Mouse (Mus musculus) lung, embryonic 16.5 days (tissue): ENCODE data around the gene Nup160. TPM values are rescaled to one million over a fixed set of nuclear protein-coding genes. Genes with fewer than 3 reads are reported as not detected.
A peak's percentile ranks its signal among the peaks of the same experiment; 100 is the strongest.

ENCODE experiments used
- ATAC-seq: fragments of 200-750 bp; cut with Nextera tagmentation; 2 replicates; pipeline ENCODE4 v1.8.0; 2017; ENCODE audit warnings: low read depth, mild to moderate bottlenecking, moderate library complexity
- H3K27ac ChIP-seq: fragments of 300-500 bp; sonication (generic); 2 replicates; pipeline ENCODE4 v1.5.1; 2014; ENCODE audit warnings: mild to moderate bottlenecking, control low read depth, low read length
- H3K27me3 ChIP-seq: fragments of 300-500 bp; sonication (generic); 2 replicates; pipeline ENCODE4 v1.6.1; 2014; ENCODE audit warnings: low read depth, low read length, mixed read lengths; ENCODE audit not compliant: control insufficient read depth, insufficient read depth
- H3K36me3 ChIP-seq: fragments of 300-500 bp; sonication (generic); 2 replicates; pipeline ENCODE4 v1.6.1; 2014; ENCODE audit warnings: low read length; ENCODE audit not compliant: control insufficient read depth, insufficient read depth
- H3K4me1 ChIP-seq: fragments of 300-500 bp; sonication (generic); replicated peaks from 2 replicates; pipeline ENCODE4 v1.6.1; 2014; ENCODE audit warnings: low read length, mixed read lengths; ENCODE audit not compliant: control insufficient read depth, insufficient read depth
- H3K4me2 ChIP-seq: fragments of 300-500 bp; sonication (generic); 2 replicates; pipeline ENCODE4 v1.6.1; 2014; ENCODE audit warnings: low read depth, low read length, control low read depth
- H3K4me3 ChIP-seq: fragments of 300-500 bp; sonication (generic); 2 replicates; pipeline ENCODE4 v1.5.1; 2014; ENCODE audit warnings: mild to moderate bottlenecking, low read length, control low read depth
- H3K9ac ChIP-seq: fragments of 300-500 bp; sonication (generic); 2 replicates; pipeline ENCODE4 v1.6.1; 2014; ENCODE audit warnings: low read length, control low read depth
- H3K9me3 ChIP-seq: fragments of 300-500 bp; sonication (generic); 2 replicates; pipeline ENCODE4 v1.6.1; 2016; ENCODE audit warnings: low read length; ENCODE audit not compliant: control insufficient read depth
- WGBS: fragments of 180-500 bp; shearing (Covaris S2); extraction: QIAGEN DNeasy Blood & Tissue Kit; methylation state at CpG from one replicate; pipeline ENCODE4 v1.1.7; 2014; 5-methylcytosine and 5-hydroxymethylcytosine counted together
- polyA plus RNA-seq: library from polyadenylated mRNA; unstranded; fragments of >200 nt; fragmentation: Nextera tagmentation; extraction: Ambion mirVana; gene quantifications from 2 replicates; pipeline ENCODE4 v1.2.1, GENCODE M21; 2015

Gene Nup160
- polyA plus RNA-seq, 1 experiment from 2014 or later: 43.7 TPM

DNA sequence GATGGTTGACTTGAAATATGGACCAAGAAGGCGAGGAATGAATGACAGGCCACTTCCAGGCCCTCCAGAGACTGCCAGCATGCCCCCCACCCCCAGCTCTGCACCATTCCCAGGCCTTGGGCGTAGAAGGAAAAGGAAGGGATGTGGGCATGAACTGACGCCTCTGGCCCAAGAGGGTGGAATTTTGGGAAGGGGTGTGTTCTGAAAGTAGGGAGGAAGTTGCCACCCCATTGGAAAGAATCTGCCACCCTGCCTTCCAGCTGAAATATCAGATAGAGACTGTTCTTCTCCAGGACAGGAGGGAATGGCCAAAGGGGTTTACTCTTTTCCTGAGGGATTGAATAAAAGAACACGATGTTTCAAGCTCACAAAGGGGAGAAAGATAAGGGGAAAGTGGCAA is 18.4 kb upstream of the Nup160 start:
- Histone ChIP-seq H3K27ac (no peak overlapping the region), H3K36me3 (no peaks in the 10 kb centered on the region), H3K4me3 (no peak overlapping the region), H3K9ac (no peak overlapping the region), H3K9me3 (no peaks in the 10 kb centered on the region), H3K27me3 (no peaks in the 10 kb centered on the region), H3K4me2 (no peak overlapping the region), H3K4me1 (0 out of 2 replicates have a peak, but pooled peaks cover 2% of the 10 kb centered on the region)
- no peak for ATAC-seq
- 68% methylated on average over 4 of the region's 4 CpGs for WGBS

DNA sequence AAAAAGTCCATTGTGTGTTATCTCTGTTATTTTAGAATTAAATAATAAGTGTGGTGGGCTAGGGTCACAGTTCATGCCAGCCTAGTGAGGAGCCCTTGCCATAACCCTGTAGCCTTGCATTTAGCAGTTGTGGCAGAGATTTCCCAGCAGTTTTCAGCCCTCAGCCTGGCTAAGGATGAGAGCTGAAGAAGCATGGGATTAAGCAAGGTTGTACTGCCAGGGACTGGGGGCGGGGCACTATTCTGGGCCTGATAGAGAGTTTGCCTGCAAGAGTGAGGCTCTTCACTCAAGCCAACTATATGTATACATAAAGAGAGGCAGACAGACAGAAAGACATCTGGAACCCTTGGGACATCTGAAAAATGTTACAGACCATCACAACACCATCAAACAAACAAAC is 18.0 kb upstream of the Nup160 start:
- ATAC-seq: no peak
- no peak overlapping the region for H3K9ac ChIP-seq
- H3K4me3 ChIP-seq: no peak overlapping the region
- WGBS: 81% methylated on average over 1 of the region's 1 CpGs
- H3K27me3 ChIP-seq: no peaks in the 10 kb centered on the region
- no peaks in the 10 kb centered on the region for H3K9me3 ChIP-seq
- H3K4me2 ChIP-seq: no peak overlapping the region
- no peaks in the 10 kb centered on the region for H3K36me3 ChIP-seq
- H3K4me1 ChIP-seq: 0 out of 2 replicates have a peak, but pooled peaks cover 2% of the 10 kb centered on the region
- no peak overlapping the region for H3K27ac ChIP-seq

DNA sequence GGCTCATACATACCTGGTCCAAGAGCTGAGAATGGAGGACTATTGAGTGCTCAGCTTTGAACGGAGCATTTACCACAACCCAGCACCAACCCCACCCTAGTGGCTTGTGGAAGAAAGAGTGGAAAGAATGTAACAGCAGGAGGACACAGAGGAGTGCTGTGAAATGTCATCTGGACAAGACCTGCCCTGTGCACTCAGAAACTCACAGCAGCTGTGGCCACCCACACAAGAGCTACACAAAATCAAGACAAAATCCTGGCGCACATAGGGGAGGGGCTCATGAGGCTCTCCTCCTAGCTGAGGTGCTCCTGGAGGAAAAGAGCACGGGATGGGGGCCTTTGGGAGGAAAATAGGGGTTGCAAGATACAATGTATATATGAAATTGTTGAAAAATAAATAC is 17.4 kb upstream of the Nup160 start:
- H3K9me3 ChIP-seq: no peaks in the 10 kb centered on the region
- ATAC-seq: no peak
- 74% methylated on average over 3 of the region's 3 CpGs for WGBS

DNA sequence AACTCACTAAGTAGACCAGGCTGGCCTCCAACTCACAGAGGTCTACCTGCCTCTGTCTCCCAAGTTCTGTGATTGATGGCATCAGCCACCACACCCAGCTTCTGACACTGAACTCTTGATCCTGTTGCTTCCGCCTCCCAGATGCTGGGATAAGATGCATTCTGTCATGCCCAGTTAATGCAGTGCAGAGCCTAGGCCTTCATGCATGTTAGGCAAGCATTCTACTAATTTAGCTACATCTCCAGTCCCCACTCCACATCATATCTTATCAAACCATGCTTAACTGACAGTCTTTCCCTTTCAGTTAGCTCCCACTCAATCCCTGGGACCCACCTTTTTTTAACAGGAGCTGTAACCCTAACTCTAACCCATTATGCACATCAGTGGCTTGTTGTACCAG is 16.1 kb upstream of the Nup160 start:
- Histone ChIP-seq H3K4me2 (no peak overlapping the region), H3K27me3 (no peaks in the 10 kb centered on the region), H3K4me3 (no peak overlapping the region), H3K36me3 (no peaks in the 10 kb centered on the region), H3K9me3 (no peaks in the 10 kb centered on the region), H3K4me1 (no peaks in the 10 kb centered on the region), H3K27ac (no peak overlapping the region), H3K9ac (no peak overlapping the region)
- ATAC-seq: no peak
- WGBS: 72% methylated on average over 1 of the region's 1 CpGs

More for the DNA sequence above, 17.4 kb upstream of the Nup160 start:
- Histone ChIP-seq H3K9ac (no peak overlapping the region), H3K4me2 (no peak overlapping the region), H3K27me3 (no peaks in the 10 kb centered on the region), H3K27ac (no peak overlapping the region), H3K4me3 (no peak overlapping the region), H3K36me3 (no peaks in the 10 kb centered on the region), H3K4me1 (0 out of 2 replicates have a peak, but pooled peaks cover 2% of the 10 kb centered on the region)

DNA sequence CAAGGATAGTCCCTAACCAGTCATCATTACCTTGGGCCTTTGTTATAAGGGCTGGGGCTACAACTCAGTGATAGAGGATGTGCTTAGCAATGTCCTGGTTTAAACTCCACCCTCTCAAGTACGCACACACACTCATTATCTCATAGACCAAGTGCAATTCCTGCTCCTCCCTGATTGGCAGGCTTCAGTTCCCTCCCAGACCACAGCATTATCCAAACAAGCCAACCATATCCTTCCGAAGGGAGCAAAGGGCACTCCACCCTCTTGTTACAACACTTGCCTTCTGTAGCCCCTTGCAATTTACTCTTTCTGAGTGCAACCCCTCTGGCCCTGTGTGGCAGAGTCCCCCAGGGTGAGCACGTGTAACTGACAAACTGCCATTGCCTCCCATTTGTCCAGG is 15.6 kb upstream of the Nup160 start:
- 27% methylated on average over 3 of the region's 3 CpGs for WGBS

DNA sequence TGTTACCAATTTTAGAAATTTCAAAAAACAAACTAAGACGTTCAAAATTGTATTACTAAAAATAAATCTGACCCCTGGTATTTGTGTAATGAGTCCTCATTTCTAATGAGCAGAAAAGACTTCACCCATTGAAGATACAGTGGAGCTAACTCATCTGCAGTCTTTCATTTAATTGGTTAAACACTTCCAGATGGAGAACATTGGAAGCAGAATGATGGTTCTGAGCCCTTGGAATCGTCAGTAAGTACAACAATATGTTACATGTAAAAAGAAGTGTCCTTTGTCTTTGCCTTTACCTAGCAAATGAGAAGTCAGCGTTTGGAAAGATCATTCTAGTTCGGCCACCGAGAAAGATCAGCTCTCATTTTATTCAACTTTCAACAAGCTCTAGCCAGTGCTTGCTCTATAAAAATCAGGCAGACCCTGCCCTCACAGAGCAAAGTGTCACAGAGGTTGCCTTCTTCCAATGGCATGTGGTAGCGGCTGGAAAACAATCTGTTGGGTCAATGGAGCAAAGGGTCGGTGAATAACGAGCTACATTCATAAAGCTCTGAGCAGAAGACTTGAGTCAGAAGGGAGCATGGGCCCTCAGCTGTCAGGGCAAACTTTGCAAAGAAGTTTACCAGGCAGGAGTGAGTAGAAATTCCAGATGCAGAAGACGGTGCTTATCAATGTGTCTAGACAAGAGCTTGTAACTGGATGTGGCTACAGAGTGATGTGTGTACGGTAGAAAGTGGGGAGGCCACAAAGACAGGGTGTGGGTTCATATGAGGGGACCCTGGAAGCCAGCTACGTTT is 10.2 kb upstream of the Nup160 start:
- Histone ChIP-seq H3K9me3 (0 out of 2 replicates have a peak, but pooled peaks cover 3% of the 10 kb centered on the region), H3K4me2 (no peak overlapping the region), H3K27me3 (no peaks in the 10 kb centered on the region), H3K4me3 (no peak overlapping the region), H3K9ac (no peak overlapping the region), H3K4me1 (peaks cover 3% of the 10 kb centered on the region; the same call in 1 of the 2 replicates), H3K27ac (no peak overlapping the region), H3K36me3 (no peaks in the 10 kb centered on the region)
- no peak for ATAC-seq
- WGBS: 46% methylated on average over 11 of the region's 11 CpGs

More for the DNA sequence above, 15.6 kb upstream of the Nup160 start:
- no peaks in the 10 kb centered on the region for H3K4me1 ChIP-seq
- H3K9ac ChIP-seq: no peak overlapping the region
- no peaks in the 10 kb centered on the region for H3K27me3 ChIP-seq
- peak; percentile 56 for ATAC-seq
- H3K4me2 ChIP-seq: no peak overlapping the region
- no peaks in the 10 kb centered on the region for H3K36me3 ChIP-seq
- no peak overlapping the region for H3K27ac ChIP-seq
- H3K4me3 ChIP-seq: no peak overlapping the region
- no peaks in the 10 kb centered on the region for H3K9me3 ChIP-seq

DNA sequence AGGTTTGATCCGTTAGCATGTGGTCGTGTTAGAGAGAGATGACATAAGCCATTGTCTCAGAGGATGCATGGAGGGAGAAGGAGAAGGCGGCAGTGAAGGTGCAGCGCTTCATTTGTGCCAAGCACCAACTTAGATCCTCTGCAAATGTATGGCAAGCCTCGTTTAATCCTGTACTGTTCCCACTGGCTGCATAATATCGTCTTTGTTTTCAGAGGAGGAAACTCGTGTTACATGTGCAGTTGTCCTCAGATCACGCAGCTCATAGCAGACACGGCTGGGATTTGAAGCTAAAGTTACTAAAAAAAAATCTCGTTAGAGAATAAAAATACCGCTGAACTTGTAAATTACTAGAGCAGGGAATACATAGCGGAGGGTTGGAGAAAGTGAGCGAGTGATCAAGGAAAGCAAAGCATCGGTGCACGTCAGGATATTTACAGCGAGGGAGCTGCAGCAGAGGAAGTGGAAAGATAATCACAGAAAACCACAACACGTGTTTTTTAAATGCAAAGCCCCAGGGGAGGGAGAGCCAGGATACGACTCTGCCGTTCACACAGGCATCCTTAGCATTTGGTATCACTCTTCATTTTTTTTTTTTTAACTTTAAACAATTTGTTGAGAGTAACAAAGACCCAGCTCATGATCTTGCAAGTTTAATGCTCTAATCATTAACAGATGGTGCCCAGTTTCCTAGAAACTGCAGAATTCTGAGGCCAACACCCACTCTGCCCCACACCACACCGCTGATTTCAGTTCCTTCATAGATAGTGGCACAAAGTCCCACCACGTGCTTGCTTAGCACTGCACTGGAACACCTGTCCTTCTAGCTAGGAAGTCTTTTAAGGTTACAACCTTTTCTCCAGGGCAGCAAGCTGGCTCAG is 9.4 kb upstream of the Nup160 start:
- 21% methylated on average over 21 of the region's 21 CpGs for WGBS
- peaks cover 3% of the 10 kb centered on the region; the same call in 1 of the 2 replicates for H3K4me1 ChIP-seq
- H3K27me3 ChIP-seq: no peaks in the 10 kb centered on the region
- H3K36me3 ChIP-seq: no peaks in the 10 kb centered on the region
- H3K4me3 ChIP-seq: no peak overlapping the region
- no peak overlapping the region for H3K27ac ChIP-seq
- ATAC-seq: 0 out of 2 replicates have a peak, but pooled peaks have one; percentile 26
- 0 out of 2 replicates have a peak, but pooled peaks cover 3% of the 10 kb centered on the region for H3K9me3 ChIP-seq
- peak overlapping the region; percentile 36 for H3K4me2 ChIP-seq
- no peak overlapping the region for H3K9ac ChIP-seq

DNA sequence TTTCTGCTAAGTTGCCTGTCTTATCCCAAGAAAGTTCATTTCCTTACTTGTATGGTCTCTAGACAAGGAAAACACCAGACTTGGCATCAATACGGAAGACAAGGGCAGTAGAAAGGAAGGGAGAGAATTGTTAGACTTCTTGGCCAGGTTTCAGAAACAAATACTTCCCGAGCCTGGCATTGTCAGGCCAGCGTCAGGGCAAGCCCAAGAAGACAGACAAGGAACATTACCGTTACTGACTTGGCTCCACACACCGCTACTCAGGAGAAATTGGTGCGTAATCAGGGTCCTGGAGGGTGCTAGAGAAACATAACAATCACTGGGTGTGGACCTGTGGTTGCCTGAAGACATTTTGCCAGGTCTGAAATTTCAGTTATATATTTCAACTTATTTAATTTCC is 6.7 kb upstream of the Nup160 start:
- 67% methylated on average over 6 of the region's 6 CpGs for WGBS
- H3K27me3 ChIP-seq: no peaks in the 10 kb centered on the region
- no peak overlapping the region for H3K4me3 ChIP-seq
- H3K4me1 ChIP-seq: peaks cover 3% of the 10 kb centered on the region; the same call in 1 of the 2 replicates
- 0 out of 2 replicates have a peak overlapping the region, but pooled peaks have one; percentile 5 for H3K27ac ChIP-seq
- H3K9ac ChIP-seq: no peak overlapping the region
- 0 out of 2 replicates have a peak, but pooled peaks cover 3% of the 10 kb centered on the region for H3K9me3 ChIP-seq
- H3K36me3 ChIP-seq: no peaks in the 10 kb centered on the region
- peak; percentile 69 for ATAC-seq
- H3K4me2 ChIP-seq: no peak overlapping the region

DNA sequence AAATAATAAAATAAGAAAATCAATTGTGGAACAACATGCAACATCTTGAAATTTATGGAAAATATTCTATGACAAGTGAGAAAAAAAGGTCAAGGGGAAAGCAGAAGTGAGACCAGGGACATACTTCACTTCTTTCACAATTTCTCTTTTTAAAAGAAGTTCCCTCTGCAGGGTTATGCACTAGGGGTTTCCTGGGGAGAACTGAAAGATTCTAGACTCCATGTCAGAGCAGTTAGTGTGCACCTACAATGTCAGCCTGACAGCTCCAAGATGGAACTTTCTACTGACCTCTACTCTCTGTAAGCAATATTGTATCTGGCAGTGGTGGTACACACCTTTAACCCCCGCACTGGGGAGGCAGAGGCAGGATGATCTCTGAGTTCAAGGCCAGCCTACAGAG is 3.7 kb upstream of the Nup160 start:
- no peak for ATAC-seq
- Histone ChIP-seq H3K36me3 (no peaks in the 10 kb centered on the region), H3K9ac (no peak overlapping the region), H3K4me1 (0 out of 2 replicates have a peak, but pooled peaks cover 1% of the 10 kb centered on the region), H3K27ac (no peak overlapping the region), H3K9me3 (0 out of 2 replicates have a peak, but pooled peaks cover 3% of the 10 kb centered on the region), H3K4me3 (no peak overlapping the region), H3K27me3 (no peaks in the 10 kb centered on the region), H3K4me2 (no peak overlapping the region)
- 90% methylated on average over 1 of the region's 1 CpGs for WGBS
